In genomic region chr1:37734841-37735240, GRCm38 (mm10) we compare ENCODE assay signal across 20 mouse cellular contexts. TPM values are rescaled to one million over a fixed set of nuclear protein-coding genes. Genes with fewer than 3 reads are reported as not detected.
"Had no signal": no experiment of that assay in that cellular context is flagged by ENCODE, and none has a peak within 500 bp of the region (broad histone marks: within the 10 kb centered on the region; RNA-seq: fewer than 3 reads in every experiment).

No protein-coding gene starts in this region.

- ATAC-seq: midbrain, embryonic 13.5 days; midbrain, embryonic 15.5 days had no signal

- DNase-seq: lung, adult 18-20 months; lung, embryonic 14.5 days; lung, postnatal 14 days; lung, postnatal 36 days; retina, postnatal 1 day; right cerebral cortex, adult 18-20 months; right cerebral cortex, postnatal 25 days; right cerebral cortex, postnatal 4 days; spleen, adult 18-20 months; thymus, adult 18-20 months; thymus, postnatal 14 days; thymus, postnatal 36 days had no signal

- H3K4me3 ChIP-seq: megakaryocyte, embryonic 14.5 days; midbrain, embryonic 13.5 days; midbrain, embryonic 15.5 days; myocyte; neural tube, embryonic 13.5 days; neural tube, embryonic 15.5 days had no signal

- H3K9ac ChIP-seq: lung, embryonic 14.5 days; midbrain, embryonic 13.5 days; midbrain, embryonic 15.5 days; neural tube, embryonic 13.5 days; neural tube, embryonic 15.5 days had no signal

- H3K27ac ChIP-seq: macrophage; midbrain, embryonic 13.5 days; midbrain, embryonic 15.5 days; neural tube, embryonic 13.5 days; neural tube, embryonic 15.5 days had no signal

- H3K9me3 ChIP-seq: midbrain, embryonic 13.5 days; midbrain, embryonic 15.5 days; neural tube, embryonic 13.5 days; neural tube, embryonic 15.5 days had no signal

- H3K36me3 ChIP-seq: midbrain, embryonic 13.5 days; midbrain, embryonic 15.5 days; neural tube, embryonic 13.5 days; neural tube, embryonic 15.5 days had no signal

- H3K27me3 ChIP-seq: megakaryocyte, embryonic 14.5 days; midbrain, embryonic 13.5 days; midbrain, embryonic 15.5 days; neural tube, embryonic 13.5 days; neural tube, embryonic 15.5 days had no signal

- H3K4me2 ChIP-seq: lung, embryonic 14.5 days; midbrain, embryonic 11.5 days; midbrain, embryonic 13.5 days; midbrain, embryonic 15.5 days; neural tube, embryonic 13.5 days; neural tube, embryonic 15.5 days had no signal

- H3K4me1 ChIP-seq: midbrain, embryonic 13.5 days; midbrain, embryonic 15.5 days; neural tube, embryonic 13.5 days; neural tube, embryonic 15.5 days had no signal

RNA-seq across cellular contexts. Expression of gene 2010300C02Rik, which starts 15.0 kb away (rescaled TPM):
- polyA plus RNA-seq: macrophage, myocyte had no signal
